Mouse (Mus musculus): ENCODE results near the gene Eif3k.

DNA sequence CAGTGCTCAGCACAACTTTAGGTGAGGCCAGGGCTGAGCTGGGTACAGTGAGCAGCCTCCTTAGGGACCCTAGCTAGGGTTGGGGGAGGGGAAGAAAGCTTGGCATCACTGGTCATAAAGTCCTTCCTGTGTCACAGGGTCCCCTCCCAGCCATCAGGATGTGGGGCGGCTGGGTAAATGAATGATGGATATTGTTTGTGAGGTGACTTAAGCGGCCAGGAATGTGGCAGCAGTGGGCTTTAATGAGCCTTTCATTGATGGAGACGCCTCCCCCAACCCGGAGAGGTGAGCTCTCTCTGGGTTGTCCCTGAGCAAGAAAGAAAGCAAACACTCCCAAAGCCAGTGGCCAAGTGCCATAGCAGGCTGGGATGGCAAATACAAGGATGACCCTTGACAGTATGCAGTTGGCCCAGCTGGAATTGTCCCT lies 57.8 kb downstream of the Eif3k start:
- TF ChIP-seq POLR2A (IDR thresholded peaks at IDR 0.05; ENCODE audit: low read depth, low read length) (no peak), CTCF (conservative IDR thresholded peaks at IDR 0.05; ENCODE audit: insufficient read depth, insufficient read length, low read depth, low read length) (no peak)

All from kidney, adult 2 months (tissue).